Mouse (Mus musculus): ENCODE results near the gene Jkamp.

- no peak for TF ChIP-seq POLR2A (IDR thresholded peaks at IDR 0.05; ENCODE audit: control insufficient read depth, extremely low read depth, insufficient read depth, low read length, poor library complexity)
- no peak for TF ChIP-seq CTCF (IDR thresholded peaks at IDR 0.05; ENCODE audit: borderline replicate concordance, control insufficient read depth, extremely low read depth, insufficient read depth, low read length, poor library complexity)
These were observed 29.7 kb downstream of the Jkamp start for GRCm38 (mm10) chr12:72115126-72115525.

Data from thymus, adult 2 months (tissue).